Mouse (Mus musculus): Measurements from ENCODE around the gene Gm42791.

Gm42791 gene

GRCm38 (mm10) chr5:148994706-148995414, at the start of gene Gm42791:
Gene Gm42791 (minus strand): TSS chr5:148995147.
- peak; percentile 91 to 97 for DNase-seq (ENCODE audit: low spot score in 2 of 2)

- no peak for DNase-seq (ENCODE audit: low spot score in 2 of 2)
These were observed 49.1 kb upstream of the Gm42791 start for GRCm38 (mm10) chr5:149044067-149044466.

GRCm38 (mm10) chr5:149043240-149043639, 48.3 kb upstream of the Gm42791 start:
- DNase-seq (ENCODE audit: low spot score in 2 of 2): no peak

GRCm38 (mm10) chr5:149039825-149040224, 44.9 kb upstream of the Gm42791 start:
- no peak for DNase-seq (ENCODE audit: low spot score in 2 of 2)

- DNase-seq (ENCODE audit: low spot score in 2 of 2): no peak
These were observed 42.8 kb upstream of the Gm42791 start for GRCm38 (mm10) chr5:149037729-149038128.

GRCm38 (mm10) chr5:149036920-149037319, 42.0 kb upstream of the Gm42791 start:
- DNase-seq (ENCODE audit: low spot score in 2 of 2): no peak

- no peak for DNase-seq (ENCODE audit: low spot score in 2 of 2)
These were observed 37.5 kb upstream of the Gm42791 start for GRCm38 (mm10) chr5:149032438-149032837.

- peak in 1 of 2 experiments; percentile 49 for DNase-seq (ENCODE audit: low spot score in 2 of 2)
These were observed 36.3 kb upstream of the Gm42791 start for GRCm38 (mm10) chr5:149031199-149031750.

GRCm38 (mm10) chr5:149030103-149030502, 35.2 kb upstream of the Gm42791 start:
- no peak for DNase-seq (ENCODE audit: low spot score in 2 of 2)

GRCm38 (mm10) chr5:149028394-149028793, 33.4 kb upstream of the Gm42791 start:
- no peak for DNase-seq (ENCODE audit: low spot score in 2 of 2)

- DNase-seq (ENCODE audit: low spot score in 2 of 2): no peak
These were observed 32.4 kb upstream of the Gm42791 start for GRCm38 (mm10) chr5:149027389-149027788.

- no peak for DNase-seq (ENCODE audit: low spot score in 2 of 2)
These were observed 26.2 kb upstream of the Gm42791 start for GRCm38 (mm10) chr5:149021120-149021519.

GRCm38 (mm10) chr5:149020681-149021062, 25.7 kb upstream of the Gm42791 start:
- no peak for DNase-seq (ENCODE audit: low spot score in 2 of 2)

GRCm38 (mm10) chr5:149020059-149020680, 25.2 kb upstream of the Gm42791 start:
- no peak for DNase-seq (ENCODE audit: low spot score in 2 of 2)

GRCm38 (mm10) chr5:149017666-149018415, 22.9 kb upstream of the Gm42791 start:
- no peak for DNase-seq (ENCODE audit: low spot score in 2 of 2)

- no peak for DNase-seq (ENCODE audit: low spot score in 2 of 2)
These were observed 22.2 kb upstream of the Gm42791 start for GRCm38 (mm10) chr5:149017181-149017580.

- no peak for DNase-seq (ENCODE audit: low spot score in 2 of 2)
These were observed 21.3 kb upstream of the Gm42791 start for GRCm38 (mm10) chr5:149016261-149016660.

GRCm38 (mm10) chr5:149015335-149016201, 20.6 kb upstream of the Gm42791 start:
- no peak for DNase-seq (ENCODE audit: low spot score in 2 of 2)

- peak; percentile 32 to 52 for DNase-seq (ENCODE audit: low spot score in 2 of 2)
These were observed 19.8 kb upstream of the Gm42791 start for GRCm38 (mm10) chr5:149014600-149015268.

GRCm38 (mm10) chr5:149013817-149014508, 19.0 kb upstream of the Gm42791 start:
- no peak for DNase-seq (ENCODE audit: low spot score in 2 of 2)
